Mouse (Mus musculus): Measurements from ENCODE around the gene Adtrp.

DNA sequence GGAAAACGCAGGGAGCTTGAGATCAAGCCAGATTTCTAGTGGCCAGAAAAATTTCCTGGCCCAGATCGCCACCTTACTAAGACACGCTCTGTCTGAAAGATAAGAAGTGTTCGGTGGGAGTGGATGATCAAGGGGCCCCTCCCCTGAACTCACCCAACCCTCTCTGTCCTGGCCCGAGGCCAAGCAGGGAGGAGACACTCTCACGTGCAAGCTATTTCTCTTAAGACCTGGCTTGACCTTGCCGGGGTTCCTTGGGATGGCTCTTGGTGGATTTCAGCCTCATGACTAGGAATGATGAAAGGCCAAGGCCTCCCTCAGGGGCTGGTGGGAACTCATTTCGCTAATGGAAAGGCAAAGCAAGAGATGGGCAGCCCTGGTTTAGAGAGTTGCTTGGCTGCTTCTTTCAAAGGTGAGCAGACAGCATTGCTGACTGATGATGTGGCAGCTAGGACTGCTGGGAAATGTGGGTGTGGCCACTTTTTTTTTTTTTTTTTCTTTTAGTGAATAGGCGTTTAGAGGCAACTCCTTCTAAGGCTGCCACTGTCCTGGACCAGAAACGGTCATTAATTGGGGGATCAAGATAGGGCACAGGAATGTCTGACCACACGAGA lies at the start of gene Adtrp:
- TF ChIP-seq CTCF (IDR thresholded peaks at IDR 0.05; ENCODE audit: borderline replicate concordance, insufficient read depth, low read depth, low read length) (no peak), POLR2A (IDR thresholded peaks at IDR 0.05; ENCODE audit: borderline replicate concordance, insufficient read depth, low read length) (no peak)

All from cerebellum, adult 2 months (tissue).